In the genomic region with DNA sequence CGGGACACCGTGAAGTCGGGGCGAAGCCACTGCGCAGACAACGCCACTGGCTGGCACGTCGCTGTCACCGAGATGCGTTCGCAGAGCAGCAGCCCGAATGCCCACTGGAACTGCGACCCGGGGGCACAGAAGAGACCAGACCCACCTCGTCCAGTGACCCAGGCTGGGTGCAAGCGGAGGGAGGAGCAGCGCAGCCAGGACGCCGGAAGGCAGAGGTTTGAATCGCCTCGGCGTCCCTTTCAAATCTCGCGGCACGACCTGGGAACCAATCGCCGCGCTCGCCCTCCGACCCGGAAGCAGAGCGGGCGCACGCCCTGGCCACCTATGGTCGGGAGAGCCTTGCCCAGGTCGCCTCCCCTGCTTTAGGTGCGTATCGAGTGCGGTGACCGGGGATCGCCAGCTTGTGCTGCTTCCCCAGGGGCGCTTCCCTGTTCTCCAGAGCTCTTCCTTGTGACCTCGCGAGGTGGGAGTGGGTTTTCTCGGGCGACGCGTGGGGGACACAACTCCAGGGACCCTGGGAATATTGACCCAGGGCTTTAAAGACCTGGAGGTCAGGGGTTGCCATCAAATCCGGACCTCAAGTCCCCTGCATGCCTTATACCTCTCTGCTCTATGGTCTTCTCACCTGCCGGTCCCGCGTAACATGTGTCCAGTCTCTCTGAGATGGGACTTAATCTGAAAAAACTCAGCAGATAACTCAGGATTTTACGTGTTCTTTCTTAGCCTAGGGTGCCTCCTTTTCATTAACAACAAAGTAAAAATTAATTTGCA, we compare ENCODE assay signal across 8 mouse cellular contexts. TPM values are rescaled to one million over a fixed set of nuclear protein-coding genes. Genes with fewer than 3 reads are reported as not detected.
DNase-seq lines count a peak whose midpoint lies in the region; ATAC-seq and TF ChIP-seq lines count a peak whose summit lies in the region.

A gene (minus strand): TSS at position 235 of the 771 bp plus-strand sequence.
A gene (plus strand): TSS at position 286 of the 771 bp plus-strand sequence.

- H3K27me3 ChIP-seq in hindbrain, embryonic 10.5 days (ENCODE audit: insufficient read depth, poor library complexity, severe bottlenecking) = no peaks in the 10 kb centered on the region
- H3K27me3 ChIP-seq in lung, postnatal 0 days (replicated peaks; ENCODE audit: insufficient read depth, low read length) = no peaks in the 10 kb centered on the region

- peak within 1 kb of the TSS; percentile 65 for H3K4me3 ChIP-seq in hindbrain, embryonic 10.5 days
- peak within 1 kb of the TSS; percentile 65 for H3K4me3 ChIP-seq in lung, postnatal 0 days (ENCODE audit: low read depth, low read length)

- TF ChIP-seq EP300 in lung, postnatal 0 days (IDR thresholded peaks at IDR 0.05) = no peak

- peaks cover 26% of the 10 kb centered on the region for H3K4me1 ChIP-seq in hindbrain, embryonic 10.5 days (replicated peaks)
- H3K4me1 ChIP-seq in lung, postnatal 0 days (ENCODE audit: insufficient read depth, low read depth, low read length) = peaks cover 2% of the 10 kb centered on the region; the same call in 1 of the 2 replicates

- no peak for TF ChIP-seq CTCF in lung, postnatal 0 days (IDR thresholded peaks at IDR 0.05)

- WGBS in hindbrain, embryonic 10.5 days = under 1% methylated on average over 53 of the region's 53 CpGs
- WGBS in lung, postnatal 0 days = under 1% methylated on average over 52 of the region's 53 CpGs

- H3K4me2 ChIP-seq in lung, postnatal 0 days (replicated peaks; ENCODE audit: low read depth, low read length) = peak within 1 kb of the TSS; percentile 90

- ATAC-seq in frontal cortex, adult (ENCODE audit: low TSS enrichment) = peak; percentile 97
- peak; percentile 99 for ATAC-seq in lung, postnatal 0 days

- H3K36me3 ChIP-seq in hindbrain, embryonic 10.5 days = peaks cover 46% of the 10 kb centered on the region
- H3K36me3 ChIP-seq in lung, postnatal 0 days (ENCODE audit: insufficient read depth, low read length) = no peaks in the 10 kb centered on the region

- peak within 1 kb of the TSS; percentile 94 for H3K27ac ChIP-seq in hindbrain, embryonic 10.5 days
- H3K27ac ChIP-seq in lung, postnatal 0 days (ENCODE audit: low read length) = no peak within 1 kb of the TSS; the same call in 1 of the 2 replicates

- H3K9ac ChIP-seq in lung, postnatal 0 days (replicated peaks; ENCODE audit: low read depth) = peak within 1 kb of the TSS; percentile 68; the same call in 1 of the 2 replicates

- no peaks in the 10 kb centered on the region for H3K9me3 ChIP-seq in hindbrain, embryonic 10.5 days
- no peaks in the 10 kb centered on the region for H3K9me3 ChIP-seq in lung, postnatal 0 days (ENCODE audit: low read length)

- DNase-seq in MEL-GATA-1-ER (ENCODE audit: extremely low read depth, low read depth) = peak; percentile 60
- DNase-seq in cerebellum, adult 8-10 months = peak; percentile 82
- DNase-seq in hindbrain, embryonic 10.5 days (ENCODE audit: low spot score) = peak; percentile 91
- peak; percentile 79 for DNase-seq in layer of hippocampus, adult 9-11 months
- peak; percentile 87 for DNase-seq in lung, postnatal 0 days (ENCODE audit: low spot score)
- peak; percentile 80 for DNase-seq in ovary, postnatal 14 days (ENCODE audit: low spot score)
- peak; percentile 92 for DNase-seq in thymus, postnatal 25 days

RNA-seq across cellular contexts. Expression of the first gene that starts in this region (rescaled TPM):
- 11.3 and 12.8 TPM in 2 replicates for polyA plus RNA-seq in hindbrain, embryonic 10.5 days (2016; fragmentation: Nextera tagmentation; extraction: Ambion mirVana)
- polyA plus RNA-seq in lung, postnatal 0 days (2015; fragmentation: Nextera tagmentation; extraction: Ambion mirVana) = 0.79 and 0.94 TPM in 2 replicates

RNA-seq across cellular contexts. Expression of the second gene that starts in this region (rescaled TPM):
- 98.0 and 102 TPM in 2 replicates for polyA plus RNA-seq in hindbrain, embryonic 10.5 days (2016; fragmentation: Nextera tagmentation; extraction: Ambion mirVana)
- polyA plus RNA-seq in lung, postnatal 0 days (2015; fragmentation: Nextera tagmentation; extraction: Ambion mirVana) = 21.3 and 22.5 TPM in 2 replicates
